Mouse (Mus musculus) left cerebral cortex, postnatal 10 days (tissue): ENCODE data around the gene Gm17509. TPM values are rescaled to one million over a fixed set of nuclear protein-coding genes. Genes with fewer than 3 reads are reported as not detected.
A peak's percentile ranks its signal among the peaks of the same experiment; 100 is the strongest.
"Not testable (repeated sequence)": the region's sequence is repeated elsewhere in the genome, so short reads cannot be mapped to it uniquely, and the experiment has no call there.

Experiments used
- DNase-seq, 2 experiments: peaks; one replicate each; pipeline ENCODE4 v3.0.0; 2021 to 2022; ENCODE audit warnings: low spot score in 2 of 2, mixed read lengths in 1 of 2; ENCODE audit errors: extremely low spot score in 1 of 2
- intact Hi-C: fragments of 180-260 bp; cut with DNase I; formaldehyde crosslinking; loops from one replicate; pipeline ENCODE4 v1.15.1; 2025
- total RNA-seq, 2 experiments: library from RNA; stranded (reverse); gene quantifications; 2 replicates each; pipeline ENCODE4 v1.2.3; 2021

The Gm17509 gene
- total RNA-seq, 2 experiments from 2014 or later = 0.91 to 0.97 TPM

DNA sequence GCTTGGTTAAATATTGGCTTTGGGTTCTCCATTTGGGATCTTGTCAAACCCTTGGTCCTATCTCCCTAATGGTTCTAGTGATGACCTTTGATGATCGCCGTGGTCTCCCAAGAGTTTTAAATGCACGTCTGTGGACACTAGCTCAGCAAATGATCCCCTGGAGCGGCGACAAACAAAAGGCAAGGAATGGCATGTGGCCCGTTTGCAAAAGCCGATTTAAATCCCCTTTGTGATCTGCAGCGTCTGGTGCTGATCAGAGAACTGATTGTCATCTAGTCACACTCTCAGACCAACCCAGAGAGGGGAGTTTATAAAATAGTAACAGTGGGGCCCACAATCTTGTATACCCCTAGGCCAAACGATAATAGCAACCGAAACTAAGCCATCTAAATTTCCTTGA, 5.4 kb downstream of the Gm17509 start:
- intact Hi-C loops = no loop called here
- no peak for DNase-seq

DNA sequence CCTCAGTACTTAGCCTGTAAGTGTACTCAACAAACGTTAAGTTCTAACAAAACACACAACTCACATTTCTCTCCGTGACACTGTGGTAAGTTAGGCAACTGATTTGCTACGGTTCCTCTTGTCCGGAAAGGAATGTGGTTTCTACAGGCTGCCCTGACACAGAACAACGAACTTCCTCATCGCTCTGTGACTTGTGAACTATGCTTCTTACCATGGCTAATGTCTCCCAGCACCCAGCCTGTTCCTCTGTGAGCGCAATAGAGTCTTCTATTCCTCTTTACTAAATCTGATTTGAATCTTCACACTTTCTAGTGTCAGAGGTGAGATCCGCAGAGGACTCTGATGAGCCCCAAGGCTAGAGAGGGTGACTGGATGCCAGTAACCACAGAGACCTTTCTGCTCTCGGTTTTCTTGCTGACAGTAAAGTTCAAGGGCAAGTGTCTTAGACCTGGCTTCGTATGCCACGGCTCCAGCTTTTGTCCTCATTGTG, 9.4 kb downstream of the Gm17509 start:
- intact Hi-C loops = no loop called here
- DNase-seq = no peak

DNA sequence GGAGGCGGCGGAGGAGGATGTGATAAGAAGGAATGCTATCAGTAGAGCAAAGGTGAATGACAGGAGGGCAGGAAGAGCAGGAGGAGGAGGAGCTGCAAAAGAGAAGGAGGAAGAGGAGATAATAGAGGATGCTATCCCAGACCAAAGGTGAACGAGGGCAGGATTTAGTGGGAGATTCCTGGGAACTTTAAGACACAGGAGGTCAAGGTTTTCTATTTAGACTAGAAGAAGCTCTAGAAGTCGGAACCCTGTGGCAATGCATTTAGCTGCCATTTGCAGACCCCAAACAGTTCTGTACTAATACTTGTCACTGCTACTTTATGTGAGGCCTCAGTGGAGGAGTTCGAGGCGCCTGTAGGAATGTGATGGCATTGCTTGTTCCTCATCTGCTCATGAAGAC, 12.6 kb downstream of the Gm17509 start, which contains the start of gene Emb:
Emb (plus strand) TSS at position 301 of the 400 bp plus-strand sequence.
- no peak for DNase-seq
- intact Hi-C loops = no loop called here

DNA sequence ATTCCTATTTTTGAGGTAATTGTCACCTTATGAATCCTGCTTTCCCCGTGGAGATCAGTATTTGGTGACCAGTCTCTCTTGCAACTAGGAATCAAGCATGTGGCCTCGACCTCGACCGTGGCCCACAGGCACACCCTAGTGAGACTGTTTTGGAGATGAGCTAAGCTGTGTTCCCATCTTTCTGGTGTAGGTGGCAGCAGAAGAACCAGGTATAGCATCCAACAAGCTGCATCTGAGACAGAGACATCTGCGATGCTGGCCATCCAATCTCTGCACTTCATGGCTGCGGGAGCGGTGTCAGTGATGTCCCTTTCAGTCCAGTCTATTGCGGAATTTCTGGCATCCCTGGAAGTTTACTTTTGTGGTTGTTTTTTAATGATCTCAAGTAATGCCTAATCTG, 14.8 kb downstream of the Gm17509 start:
- no peak for DNase-seq

DNA sequence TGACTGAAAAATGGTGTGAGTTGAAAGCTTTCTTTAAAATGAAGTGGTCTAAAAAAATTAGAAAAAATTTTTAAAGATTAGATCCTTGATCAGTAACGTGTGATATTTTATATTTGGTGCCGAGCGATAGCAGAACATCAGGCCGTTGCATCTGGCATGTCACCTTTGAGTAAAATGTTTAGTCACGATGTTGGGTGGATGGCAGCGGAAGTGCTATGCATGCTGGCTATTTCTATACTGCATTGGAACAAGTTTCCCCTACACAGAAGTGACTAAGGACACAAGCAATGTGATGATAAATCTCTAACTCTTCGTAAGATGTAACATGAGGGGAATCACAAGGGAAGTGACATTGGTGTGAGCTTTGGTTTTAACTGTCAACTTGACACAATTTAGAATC, 16.2 kb downstream of the Gm17509 start:
- intact Hi-C loops = loop anchor here (5.0 kb wide), 1 partner anchor 108 kb away; no protein-coding TSS in a partner anchor

More for the DNA sequence above, 14.8 kb downstream of the Gm17509 start:
- intact Hi-C loops = no loop called here

DNA sequence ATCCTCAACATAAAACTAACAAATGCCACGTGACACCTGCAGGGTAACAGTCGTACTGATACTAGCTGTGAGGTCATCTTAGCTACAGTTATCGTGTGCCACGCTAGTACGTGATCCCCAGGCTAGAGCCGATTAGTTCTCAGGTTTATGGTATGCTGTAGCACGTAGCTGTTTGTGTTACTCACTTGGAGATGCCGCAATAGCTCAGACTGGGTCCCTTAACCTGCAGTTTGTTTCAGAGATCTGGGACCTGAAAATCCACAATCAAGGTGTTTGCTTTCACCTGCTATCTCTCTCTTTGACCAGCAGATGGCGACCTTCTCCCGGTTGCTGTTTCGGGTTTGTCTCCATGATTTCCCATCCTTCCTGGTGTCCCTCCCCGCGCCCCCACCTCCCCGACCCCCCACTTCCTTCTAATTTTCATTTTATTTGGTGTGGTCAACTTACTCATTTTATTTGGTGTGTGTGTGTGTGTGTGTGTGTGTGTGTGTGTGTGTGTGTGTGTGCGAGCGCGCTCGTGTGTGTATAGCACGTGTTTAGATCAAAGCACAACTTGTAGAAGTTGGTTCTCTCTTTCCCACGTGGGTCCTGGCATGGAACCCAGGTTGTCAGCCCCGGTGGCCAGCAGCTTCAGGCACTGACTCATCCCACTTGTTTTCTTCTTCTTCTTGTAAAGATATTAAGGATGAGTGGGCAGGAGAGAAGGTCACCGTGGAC, 18.0 kb downstream of the Gm17509 start:
- no peak for DNase-seq
- intact Hi-C loops = loop anchor here (2.0 to 5.0 kb wide), 2 partner anchors 84 to 109 kb away; no protein-coding TSS in a partner anchor

More for the DNA sequence above, 16.2 kb downstream of the Gm17509 start:
- no peak for DNase-seq

DNA sequence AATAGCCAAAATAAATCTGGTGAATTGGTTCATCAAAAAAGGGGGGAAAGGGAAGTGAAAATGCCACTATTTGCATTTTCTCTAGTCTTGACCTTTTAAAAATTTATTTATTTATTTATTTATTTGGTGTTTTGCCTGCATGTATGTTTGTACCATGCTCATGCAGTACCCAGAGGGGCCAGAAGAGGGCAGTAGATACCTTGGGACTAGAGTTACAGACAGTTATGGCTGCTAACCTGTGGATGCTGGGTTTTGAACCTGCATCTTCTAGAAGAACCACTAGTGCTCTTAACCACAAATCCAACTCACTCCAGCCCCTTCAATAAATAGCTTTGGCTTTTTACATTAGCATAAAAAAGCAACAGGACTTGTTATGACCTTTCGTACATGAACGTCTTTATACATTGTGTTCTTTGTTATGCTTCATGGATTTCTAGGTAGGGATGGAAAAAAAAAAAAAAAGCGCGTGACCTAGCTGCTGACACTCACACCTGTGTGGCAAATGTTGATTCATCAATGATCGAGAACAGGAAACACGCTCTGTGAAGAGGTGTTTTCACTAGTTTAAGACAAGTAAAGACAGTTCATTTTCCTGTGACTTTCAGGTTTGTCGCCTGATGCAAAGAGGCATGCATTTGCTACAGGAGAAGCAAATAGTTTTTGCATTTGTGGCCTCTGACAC, 22.3 kb downstream of the Gm17509 start:
- peak; percentile 50 to 75 for DNase-seq
- intact Hi-C loops = no loop called here

DNA sequence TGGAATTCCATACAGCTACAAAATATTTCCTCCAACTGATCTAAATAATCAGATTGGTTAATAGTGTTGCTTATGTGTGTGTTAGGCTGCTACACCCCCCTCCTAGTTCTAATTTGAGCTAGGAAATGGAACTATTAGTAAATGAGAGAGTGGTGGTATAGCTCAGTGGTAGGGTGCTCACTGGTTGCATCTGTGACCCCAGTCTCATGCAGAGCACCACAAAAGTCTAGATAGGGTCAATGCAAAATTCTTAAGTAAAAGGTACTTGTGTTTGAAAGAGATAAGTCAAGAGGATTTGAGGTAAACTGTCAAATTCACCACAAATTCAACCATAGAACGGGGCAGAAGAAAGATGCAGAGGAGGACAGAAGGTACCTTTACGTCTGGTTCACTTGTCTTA, 23.2 kb downstream of the Gm17509 start:
- intact Hi-C loops = no loop called here
- DNase-seq = no peak

DNA sequence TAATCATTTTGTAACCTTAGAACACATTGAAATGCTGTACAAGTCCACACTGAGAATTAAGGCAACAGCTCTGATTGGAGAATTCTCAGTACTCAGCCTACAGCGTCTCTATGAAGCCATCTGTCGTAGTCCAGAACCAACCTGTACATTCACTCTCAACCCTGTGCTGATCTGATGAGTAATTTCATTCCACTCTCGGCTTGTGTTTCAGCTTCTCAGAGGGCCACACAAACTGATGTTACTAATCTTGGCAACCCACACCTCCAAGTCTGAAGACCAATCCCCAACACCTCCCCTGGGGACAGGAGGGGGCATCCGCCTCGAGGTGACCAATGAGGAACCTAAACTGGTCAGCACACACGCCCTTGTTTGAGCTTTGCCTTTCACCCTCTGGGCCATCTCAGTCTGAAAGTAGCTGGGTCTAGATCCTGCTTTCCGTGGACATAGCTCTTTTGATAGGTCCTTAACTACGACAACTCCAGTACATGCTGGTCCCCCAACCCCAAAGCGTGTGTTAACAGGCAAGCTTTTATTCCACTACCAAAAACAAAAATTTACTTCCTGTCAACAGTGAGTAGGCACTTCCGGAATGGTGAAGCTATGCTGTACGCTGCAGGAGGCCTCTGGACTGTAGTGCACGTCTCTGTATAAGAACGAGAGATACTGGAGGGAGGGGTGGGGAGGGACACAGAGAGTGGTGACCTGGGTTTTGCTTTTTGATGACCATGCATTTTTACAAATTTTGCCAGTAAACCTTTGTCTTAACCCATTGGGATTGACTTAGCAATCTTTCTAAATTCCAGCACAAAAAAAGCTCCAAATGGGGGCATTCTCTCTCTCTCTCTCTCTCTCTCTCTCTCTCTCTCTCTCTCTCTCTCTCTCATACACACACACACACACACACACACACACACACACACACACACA, 25.0 kb downstream of the Gm17509 start:
- no peak for DNase-seq
- intact Hi-C loops = no loop called here

DNA sequence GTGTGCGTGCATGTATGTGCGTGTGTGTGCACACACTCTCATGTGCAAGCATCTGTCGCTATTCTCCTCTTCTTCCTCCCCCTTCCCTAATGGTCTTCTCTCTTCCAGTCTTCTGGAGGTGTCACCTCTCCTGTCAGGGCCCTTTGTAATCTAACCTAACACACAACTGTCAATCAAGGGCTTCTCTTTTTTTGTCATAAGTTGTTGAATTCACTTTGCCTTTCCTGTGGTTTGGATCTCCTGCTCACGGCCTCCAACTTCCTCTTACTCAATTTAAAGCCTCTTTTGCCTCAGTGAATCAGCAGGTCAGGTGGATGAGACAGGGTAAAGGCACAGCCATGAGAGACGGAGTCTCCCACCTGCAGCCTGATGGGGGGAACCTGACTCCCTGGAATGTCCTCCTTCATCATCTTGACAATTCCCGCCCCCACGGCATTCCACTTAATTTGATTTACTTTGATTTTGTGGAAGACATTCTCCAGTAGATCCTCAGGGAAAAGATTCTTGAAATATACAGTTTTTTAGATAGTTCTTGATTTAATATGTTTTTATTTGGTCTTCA, 27.4 kb downstream of the Gm17509 start:
- intact Hi-C loops = no loop called here
- no peak for DNase-seq

DNA sequence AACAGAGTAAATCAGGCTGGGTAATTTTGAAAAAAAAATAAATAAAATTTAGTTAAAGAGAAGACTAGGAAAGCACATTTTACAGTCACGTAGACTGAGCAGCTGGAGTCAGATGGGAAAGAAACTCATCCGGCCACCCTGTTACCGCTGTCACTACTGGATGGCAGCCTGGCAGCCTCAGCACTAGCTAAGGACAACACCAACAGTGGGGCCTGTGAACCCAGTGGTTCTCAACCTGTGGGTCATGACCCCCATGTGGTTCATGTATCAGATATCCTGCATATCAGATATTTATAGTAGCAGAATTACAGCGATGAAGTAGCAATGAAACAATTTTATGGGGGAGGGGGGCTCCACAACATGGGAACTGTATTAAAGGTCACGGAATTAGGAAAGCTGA, 28.7 kb downstream of the Gm17509 start:
- intact Hi-C loops = no loop called here

DNA sequence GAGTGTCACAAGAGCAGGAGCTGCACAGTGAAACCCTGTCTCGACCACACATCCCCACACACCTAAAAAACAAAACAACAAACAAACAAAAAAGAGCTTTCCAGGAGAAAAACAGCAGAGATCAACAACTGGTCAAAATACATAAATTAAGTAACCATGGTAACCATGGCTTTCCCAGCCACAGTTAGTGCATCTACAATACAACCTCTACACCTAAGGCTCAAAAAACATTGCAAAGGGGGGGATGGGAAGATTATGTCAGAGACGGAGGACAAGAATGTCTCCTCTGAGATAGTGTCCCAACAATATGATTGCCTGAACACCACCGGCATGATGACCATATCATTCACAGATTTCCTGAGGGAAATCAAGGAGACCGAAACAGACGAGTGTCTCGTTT, 35.5 kb downstream of the Gm17509 start:
- intact Hi-C loops = no loop called here
- no peak for DNase-seq

More for the DNA sequence above, 28.7 kb downstream of the Gm17509 start:
- no peak for DNase-seq

DNA sequence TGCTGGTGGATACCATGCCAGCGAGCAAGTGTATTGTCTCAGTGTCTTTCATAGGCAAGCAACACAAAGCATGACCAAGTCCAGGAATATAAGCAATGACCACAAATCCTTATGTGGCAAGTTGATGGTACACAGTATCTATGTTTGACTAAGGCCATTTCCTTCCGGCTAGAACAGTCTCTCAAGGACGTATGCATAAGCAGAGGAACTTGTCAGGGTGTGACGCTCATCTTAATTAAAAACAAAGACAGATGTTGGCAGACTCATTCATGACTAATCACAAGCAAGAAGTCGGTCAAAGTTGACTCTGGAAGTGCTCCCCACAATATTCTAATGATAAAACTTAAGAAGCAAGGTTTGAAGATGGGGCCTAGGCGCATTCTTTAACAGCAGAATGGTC, 37.6 kb downstream of the Gm17509 start:
- intact Hi-C loops = no loop called here
- no peak for DNase-seq

DNA sequence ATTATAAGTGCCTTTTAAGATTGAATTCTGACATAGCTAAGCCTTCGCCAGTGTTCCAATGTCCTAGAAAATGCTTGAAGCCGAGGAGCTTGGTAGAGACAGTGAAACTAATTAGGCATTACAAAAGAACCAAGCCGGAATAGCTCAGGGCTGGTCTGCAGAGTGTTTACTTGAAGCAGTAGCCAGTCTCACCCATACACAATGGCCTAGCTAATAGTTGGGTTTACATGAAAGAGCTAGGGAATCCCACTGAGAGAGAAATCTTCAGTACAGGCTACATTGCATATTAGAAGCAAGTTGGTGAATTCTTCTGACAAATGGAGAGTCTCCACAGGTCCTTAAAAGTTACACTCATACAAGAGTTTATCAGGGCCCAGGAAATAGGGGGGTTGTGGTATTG, 40.0 kb downstream of the Gm17509 start:
- DNase-seq, intact Hi-C loops: not testable (repeated sequence)

Other genes starting within 250 kb of the Gm17509 start
- gene Parp8, start 195.5 kb downstream of the Gm17509 start, total RNA-seq = 10 to 100 TPM; 38.1 to 41.9 TPM
- 10 to 100 TPM; 18.5 to 19.1 TPM for gene Emb, start 12.5 kb downstream of the Gm17509 start, total RNA-seq